Mouse (Mus musculus) hindbrain, embryonic 12.5 days (tissue): ENCODE results near the gene Eif5. TPM values are rescaled to one million over a fixed set of nuclear protein-coding genes. Genes with fewer than 3 reads are reported as not detected.
A peak's percentile ranks its signal among the peaks of the same experiment; 100 is the strongest.
"Not testable (repeated sequence)": the region's sequence is repeated elsewhere in the genome, so short reads cannot be mapped to it uniquely, and the experiment has no call there.

ENCODE experiments used
- ATAC-seq: fragments of 200-750 bp; cut with Nextera tagmentation; 2 replicates; pipeline ENCODE4 v1.8.0; 2017; ENCODE audit warnings: moderate TSS enrichment; ENCODE audit not compliant: low FRiP score
- H3K27ac ChIP-seq: fragments of 300-500 bp; sonication (generic); 2 replicates; pipeline ENCODE4 v1.5.1; 2016; ENCODE audit warnings: mild to moderate bottlenecking
- H3K27me3 ChIP-seq: fragments of 300-500 bp; sonication (generic); 2 replicates; pipeline ENCODE4 v1.6.1; 2016; ENCODE audit warnings: mild to moderate bottlenecking
- H3K36me3 ChIP-seq: fragments of 300-500 bp; sonication (generic); 2 replicates; pipeline ENCODE4 v1.6.1; 2016; ENCODE audit warnings: mild to moderate bottlenecking
- H3K4me1 ChIP-seq: fragments of 300-500 bp; sonication (generic); 2 replicates; pipeline ENCODE4 v1.6.1; 2016
- H3K4me2 ChIP-seq: fragments of 300-500 bp; sonication (generic); replicated peaks from 2 replicates; pipeline ENCODE4 v1.6.1; 2016; ENCODE audit warnings: mild to moderate bottlenecking
- H3K4me3 ChIP-seq: fragments of 300-500 bp; sonication (generic); 2 replicates; pipeline ENCODE4 v1.5.1; 2016; ENCODE audit warnings: mild to moderate bottlenecking
- H3K9ac ChIP-seq: fragments of 300-500 bp; sonication (generic); 2 replicates; pipeline ENCODE4 v1.6.1; 2016; ENCODE audit warnings: mild to moderate bottlenecking, moderate library complexity
- H3K9me3 ChIP-seq: fragments of 300-500 bp; sonication (generic); replicated peaks from 2 replicates; pipeline ENCODE4 v1.6.1; 2016; ENCODE audit warnings: mild to moderate bottlenecking
- WGBS: fragments of 180-500 bp; shearing (Covaris S2); methylation state at CpG from one replicate; pipeline ENCODE4 v1.1.7; 2016; 5-methylcytosine and 5-hydroxymethylcytosine counted together
- polyA plus RNA-seq: library from polyadenylated mRNA; unstranded; fragments of >200 nt; fragmentation: Nextera tagmentation; extraction: Ambion mirVana; gene quantifications from 2 replicates; pipeline ENCODE4 v1.2.1, GENCODE M21; 2016

The Eif5 gene
- 662 and 672 TPM in 2 replicates for polyA plus RNA-seq

DNA sequence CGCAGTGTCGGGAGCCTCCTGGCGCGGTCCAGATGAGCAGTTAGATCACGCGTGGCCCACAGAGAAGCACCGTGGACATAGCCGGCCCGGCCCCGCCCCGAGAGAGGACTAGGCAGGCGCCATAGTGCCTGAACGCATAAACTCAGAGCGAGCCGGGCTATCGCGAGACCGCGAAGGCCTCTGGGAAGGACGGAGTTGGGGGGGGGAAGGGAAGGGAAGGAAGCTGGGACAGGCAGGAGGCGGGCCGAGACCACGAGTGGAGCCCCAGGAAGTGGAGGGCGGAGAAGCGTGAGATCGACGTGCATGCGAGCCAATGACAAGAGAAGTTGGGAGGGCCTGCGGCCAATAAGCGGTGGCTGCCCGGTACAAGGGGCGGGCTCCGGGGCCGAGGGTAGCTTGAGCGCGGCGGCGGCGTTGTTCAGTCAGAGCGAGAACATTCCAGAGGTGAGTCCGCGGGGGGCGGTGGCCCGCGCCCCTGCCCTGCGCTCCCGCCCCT, at the start of gene Eif5:
Gene Eif5 (plus strand): TSS at position 221 of the 496 bp plus-strand sequence.
- Histone ChIP-seq H3K27ac (peak within 1 kb of the TSS; percentile 98), H3K27me3 (no peaks in the 10 kb centered on the region), H3K4me3 (peak within 1 kb of the TSS; percentile 97), H3K4me1 (peaks cover 28% of the 10 kb centered on the region), H3K36me3 (peaks cover 37% of the 10 kb centered on the region), H3K9me3 (no peaks in the 10 kb centered on the region), H3K9ac (peak within 1 kb of the TSS; percentile 97), H3K4me2 (peak within 1 kb of the TSS; percentile 74)
- under 1% methylated on average over 47 of the region's 47 CpGs for WGBS
- peak; percentile 100 for ATAC-seq

DNA sequence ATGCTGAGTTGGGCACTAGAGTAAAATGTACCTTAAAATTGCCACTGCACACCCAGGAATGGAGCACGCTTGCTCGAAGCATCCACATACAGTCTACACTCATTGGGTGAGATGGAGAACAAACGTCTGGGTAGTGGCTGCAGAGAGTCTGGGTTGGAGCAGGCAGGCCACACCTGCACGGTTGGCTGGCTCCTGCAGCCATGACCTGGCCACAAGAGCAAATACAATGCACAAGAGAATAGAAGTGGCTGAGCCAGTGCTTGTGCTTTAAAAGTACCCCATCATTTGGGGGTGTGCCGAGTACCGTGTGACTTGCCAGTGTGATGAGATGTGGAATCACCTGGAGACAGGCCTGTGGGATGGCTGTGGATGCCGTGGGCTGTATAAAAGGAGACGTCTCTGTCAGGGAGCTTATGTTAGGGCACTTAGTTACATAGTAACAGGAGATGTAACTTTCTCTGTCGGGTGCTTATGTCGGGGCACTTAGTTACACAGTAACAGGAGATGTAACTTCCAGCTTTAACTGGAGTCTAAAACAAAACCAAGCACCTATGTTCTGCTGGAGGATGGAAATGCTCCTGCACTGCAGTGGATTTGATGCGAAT, 48.5 kb upstream of the Eif5 start:
- WGBS: 63% methylated on average over 11 of the region's 11 CpGs
- no peak overlapping the region for H3K4me3 ChIP-seq
- peaks cover 52% of the 10 kb centered on the region for H3K27me3 ChIP-seq
- no peak for ATAC-seq
- no peaks in the 10 kb centered on the region for H3K9me3 ChIP-seq
- H3K36me3 ChIP-seq: no peaks in the 10 kb centered on the region
- H3K27ac ChIP-seq: no peak overlapping the region
- H3K9ac ChIP-seq: no peak overlapping the region
- peaks cover 16% of the 10 kb centered on the region for H3K4me1 ChIP-seq
- H3K4me2 ChIP-seq: no peak overlapping the region

DNA sequence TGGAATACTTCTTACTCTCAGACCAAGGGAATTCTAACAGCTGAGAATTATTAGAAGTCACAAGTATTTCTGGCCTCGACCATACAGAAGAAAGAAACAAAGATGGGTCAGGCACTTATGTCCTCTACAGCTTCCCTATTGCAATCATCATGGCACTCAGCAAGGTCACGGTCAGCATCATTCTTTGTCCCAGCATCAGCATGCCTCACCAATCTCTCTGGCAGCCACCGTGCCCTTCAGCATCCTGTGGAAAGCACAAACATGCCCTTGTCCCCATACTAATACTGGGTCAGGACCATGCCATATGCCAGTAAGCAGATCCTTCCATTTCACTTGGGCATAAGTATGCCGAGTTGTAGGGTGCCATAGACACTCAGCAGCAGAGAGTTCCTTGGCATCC, 42.9 kb upstream of the Eif5 start:
- no peak overlapping the region for H3K4me2 ChIP-seq
- H3K27ac ChIP-seq: no peak overlapping the region
- WGBS: 76% methylated on average over 4 of the region's 4 CpGs
- H3K4me1 ChIP-seq: 0 out of 2 replicates have a peak, but pooled peaks cover 3% of the 10 kb centered on the region
- no peaks in the 10 kb centered on the region for H3K27me3 ChIP-seq
- no peaks in the 10 kb centered on the region for H3K36me3 ChIP-seq
- H3K9ac ChIP-seq: no peak overlapping the region
- no peaks in the 10 kb centered on the region for H3K9me3 ChIP-seq
- ATAC-seq: no peak
- H3K4me3 ChIP-seq: no peak overlapping the region

DNA sequence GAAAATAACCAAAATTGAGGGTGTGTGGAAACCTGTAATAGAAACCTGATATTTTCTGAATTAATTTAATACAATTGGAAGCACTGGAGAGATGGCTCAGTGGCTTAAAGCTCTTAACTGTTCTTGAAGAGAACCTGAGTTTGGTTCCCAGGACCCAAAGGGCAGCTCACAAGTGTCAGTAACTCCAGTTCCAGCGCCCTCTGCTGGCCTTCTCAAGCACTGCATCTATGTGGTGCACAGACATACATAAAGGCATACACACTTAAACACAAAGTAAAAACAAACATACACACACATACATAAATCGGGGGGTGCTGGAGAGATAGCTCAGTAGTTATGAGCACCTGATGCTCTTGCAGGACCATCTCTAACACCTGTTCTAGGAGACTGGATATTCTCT, 40.7 kb upstream of the Eif5 start:
- Histone ChIP-seq H3K27me3 (no peaks in the 10 kb centered on the region), H3K4me3 (no peak overlapping the region), H3K9ac (no peak overlapping the region), H3K4me2 (no peak overlapping the region), H3K9me3 (no peaks in the 10 kb centered on the region), H3K36me3 (no peaks in the 10 kb centered on the region), H3K27ac (no peak overlapping the region), H3K4me1 (peaks cover 12% of the 10 kb centered on the region)
- no peak for ATAC-seq
- 53% methylated on average over 2 of the region's 2 CpGs for WGBS

DNA sequence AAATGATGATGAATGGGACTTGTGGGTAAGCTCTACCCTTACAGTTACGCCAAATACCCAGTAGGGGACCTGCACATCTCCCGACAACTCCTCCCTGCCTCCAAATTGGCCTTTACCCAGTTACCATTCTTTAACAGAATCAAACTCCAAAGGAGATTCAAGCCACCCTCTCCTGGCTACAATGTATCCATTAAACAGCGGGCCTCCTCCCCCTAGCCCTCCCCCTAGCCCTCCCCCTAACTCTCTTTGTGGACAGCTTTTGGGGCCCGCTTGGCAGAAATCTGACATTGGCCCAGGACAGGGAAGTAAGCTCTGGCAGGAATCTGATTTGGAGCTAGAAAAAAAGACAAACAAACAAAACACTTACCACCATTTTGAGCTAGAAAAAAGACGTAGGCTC, 38.2 kb upstream of the Eif5 start:
- Histone ChIP-seq H3K27ac (no peak overlapping the region), H3K4me3 (no peak overlapping the region), H3K36me3 (no peaks in the 10 kb centered on the region), H3K4me1 (peaks cover 12% of the 10 kb centered on the region), H3K27me3 (no peaks in the 10 kb centered on the region; the same call in 1 of the 2 replicates), H3K9me3 (no peaks in the 10 kb centered on the region), H3K4me2 (no peak overlapping the region), H3K9ac (no peak overlapping the region)
- no peak for ATAC-seq
- WGBS: 47% methylated on average over 5 of the region's 5 CpGs

DNA sequence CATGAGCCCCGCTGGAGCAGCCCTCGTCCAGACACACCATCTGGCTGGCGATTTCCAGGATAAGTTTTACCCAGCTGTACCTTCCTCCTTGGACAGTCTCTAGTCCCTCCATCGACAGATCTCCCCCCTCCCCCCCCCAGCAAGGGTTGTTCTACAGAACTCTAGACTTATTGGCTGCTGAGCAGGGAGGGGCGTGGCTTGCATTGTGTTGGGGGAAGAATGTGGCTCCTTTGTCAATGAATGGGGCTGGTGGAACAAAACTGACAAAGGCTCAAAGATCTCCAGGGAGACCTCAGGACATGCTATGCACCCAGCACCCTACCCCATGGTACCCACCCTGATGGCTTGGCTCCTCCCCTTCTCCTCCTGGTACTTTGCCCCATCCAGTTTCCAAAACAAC, 37.1 kb upstream of the Eif5 start:
- Histone ChIP-seq H3K9me3 (no peaks in the 10 kb centered on the region), H3K27me3 (peaks cover under 1% of the 10 kb centered on the region; the same call in 1 of the 2 replicates), H3K27ac (peak overlapping the region; percentile 31), H3K4me3 (no peak overlapping the region), H3K9ac (no peak overlapping the region), H3K36me3 (no peaks in the 10 kb centered on the region), H3K4me1 (peaks cover 12% of the 10 kb centered on the region), H3K4me2 (peak overlapping the region; percentile 32)
- WGBS: 14% methylated on average over 5 of the region's 5 CpGs
- ATAC-seq: peak; percentile 83

DNA sequence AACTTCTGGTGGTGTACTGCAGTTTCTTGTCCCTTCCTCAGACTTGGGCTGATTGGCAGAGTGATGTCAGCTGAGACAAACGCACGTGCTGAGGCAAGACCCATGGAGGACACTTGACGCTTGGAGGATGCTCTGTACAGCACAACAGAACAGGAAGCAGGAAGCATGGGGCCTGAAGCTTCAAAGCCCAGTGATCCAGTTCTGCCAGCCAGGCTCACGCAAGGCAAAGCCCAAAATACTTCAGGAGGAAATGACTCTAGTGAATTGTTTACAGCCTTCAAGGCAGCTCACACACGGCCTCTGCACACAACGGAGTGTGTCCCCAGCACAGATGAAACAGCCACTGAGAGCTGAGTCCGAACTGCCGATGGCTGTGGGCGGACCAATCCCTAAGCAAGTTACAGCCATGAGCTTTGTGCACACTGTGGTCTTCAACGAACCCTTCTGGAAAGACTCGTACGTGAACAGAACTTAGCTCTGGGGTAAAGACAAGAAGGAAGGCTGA, 34.7 kb upstream of the Eif5 start:
- no peaks in the 10 kb centered on the region for H3K9me3 ChIP-seq
- no peaks in the 10 kb centered on the region for H3K36me3 ChIP-seq
- H3K4me3 ChIP-seq: no peak overlapping the region
- 84% methylated on average over 12 of the region's 12 CpGs for WGBS
- H3K27ac ChIP-seq: no peak overlapping the region
- no peak overlapping the region for H3K4me2 ChIP-seq
- H3K4me1 ChIP-seq: peaks cover 12% of the 10 kb centered on the region
- no peak for ATAC-seq
- H3K27me3 ChIP-seq: peaks cover 4% of the 10 kb centered on the region; the same call in 1 of the 2 replicates
- H3K9ac ChIP-seq: no peak overlapping the region

DNA sequence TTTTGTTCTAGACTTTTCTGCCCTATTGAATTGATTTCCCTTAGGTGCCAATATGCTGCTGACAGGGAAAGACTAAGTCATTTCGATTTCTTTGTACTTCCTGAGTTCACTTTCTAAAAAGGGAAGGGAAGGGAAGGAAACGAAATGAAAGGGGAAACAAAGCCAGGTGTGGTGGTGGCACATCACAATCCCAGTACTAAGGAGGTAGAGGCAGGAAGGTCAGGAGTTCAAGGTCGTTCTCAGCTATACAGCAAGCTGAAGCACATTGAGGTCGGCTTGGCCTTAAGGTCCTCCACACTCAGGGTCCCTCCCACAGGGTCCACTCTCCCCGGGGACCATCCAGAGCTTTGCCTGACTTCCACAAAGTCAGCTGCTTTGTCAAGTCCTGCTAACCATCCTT, 34.2 kb upstream of the Eif5 start:
- no peak overlapping the region for H3K27ac ChIP-seq
- ATAC-seq: no peak
- no peak overlapping the region for H3K4me2 ChIP-seq
- 83% methylated on average over 5 of the region's 5 CpGs for WGBS
- peaks cover 12% of the 10 kb centered on the region for H3K4me1 ChIP-seq
- peaks cover 4% of the 10 kb centered on the region; the same call in 1 of the 2 replicates for H3K27me3 ChIP-seq
- no peaks in the 10 kb centered on the region for H3K36me3 ChIP-seq
- no peak overlapping the region for H3K4me3 ChIP-seq
- H3K9ac ChIP-seq: no peak overlapping the region
- no peaks in the 10 kb centered on the region for H3K9me3 ChIP-seq

DNA sequence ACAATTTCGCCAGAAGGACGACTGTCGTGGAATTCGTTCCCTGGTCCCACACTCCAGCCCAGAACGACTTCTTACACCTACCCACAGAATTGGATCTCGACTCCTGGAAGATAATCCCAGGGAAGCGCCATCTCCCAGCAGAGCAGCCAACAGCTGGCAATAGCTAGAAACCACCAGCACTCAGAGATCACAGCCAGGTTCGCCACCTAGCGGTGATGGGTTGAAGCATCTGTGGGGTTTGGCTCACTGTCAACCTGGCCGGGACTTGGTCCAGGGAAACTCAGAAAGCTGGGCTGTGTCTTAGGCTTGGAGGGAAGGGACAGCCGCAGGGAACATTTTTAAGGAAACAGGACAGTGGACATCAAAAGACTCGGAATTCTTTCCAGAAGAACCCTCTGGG, 32.9 kb upstream of the Eif5 start:
- Histone ChIP-seq H3K36me3 (no peaks in the 10 kb centered on the region), H3K4me3 (0 out of 2 replicates have a peak overlapping the region, but pooled peaks have one; percentile 13), H3K9ac (no peak overlapping the region), H3K27me3 (peaks cover 4% of the 10 kb centered on the region; the same call in 1 of the 2 replicates), H3K4me1 (peaks cover 9% of the 10 kb centered on the region), H3K4me2 (peak overlapping the region; percentile 43), H3K9me3 (no peaks in the 10 kb centered on the region), H3K27ac (no peak overlapping the region)
- WGBS: 4% methylated on average over 12 of the region's 12 CpGs
- ATAC-seq: peak; percentile 67

DNA sequence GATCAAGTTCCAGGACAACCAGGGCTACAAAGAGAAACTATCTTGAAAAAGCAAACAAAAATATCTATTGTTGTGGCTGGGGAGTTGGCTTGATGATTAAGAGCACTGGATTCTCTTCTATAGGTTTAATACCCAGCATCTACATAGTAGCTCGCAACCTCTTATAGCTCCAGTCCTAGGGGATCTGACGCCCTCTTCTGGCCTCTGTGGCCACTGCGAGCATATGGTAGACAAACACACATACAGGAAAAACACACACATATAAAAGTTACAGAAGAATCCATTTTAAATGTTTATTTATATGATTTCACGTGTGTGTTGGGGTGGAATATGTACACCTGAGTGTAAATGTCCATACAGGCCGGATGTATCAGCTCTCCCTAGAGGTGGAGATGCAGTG, 30.8 kb upstream of the Eif5 start:
- H3K27ac ChIP-seq: no peak overlapping the region
- H3K4me2 ChIP-seq: no peak overlapping the region
- H3K9ac ChIP-seq: no peak overlapping the region
- H3K27me3 ChIP-seq: peaks cover 4% of the 10 kb centered on the region; the same call in 1 of the 2 replicates
- 66% methylated on average over 5 of the region's 5 CpGs for WGBS
- H3K36me3 ChIP-seq: no peaks in the 10 kb centered on the region
- H3K4me3 ChIP-seq: no peak overlapping the region
- ATAC-seq: no peak
- no peaks in the 10 kb centered on the region for H3K9me3 ChIP-seq
- H3K4me1 ChIP-seq: no peaks in the 10 kb centered on the region

DNA sequence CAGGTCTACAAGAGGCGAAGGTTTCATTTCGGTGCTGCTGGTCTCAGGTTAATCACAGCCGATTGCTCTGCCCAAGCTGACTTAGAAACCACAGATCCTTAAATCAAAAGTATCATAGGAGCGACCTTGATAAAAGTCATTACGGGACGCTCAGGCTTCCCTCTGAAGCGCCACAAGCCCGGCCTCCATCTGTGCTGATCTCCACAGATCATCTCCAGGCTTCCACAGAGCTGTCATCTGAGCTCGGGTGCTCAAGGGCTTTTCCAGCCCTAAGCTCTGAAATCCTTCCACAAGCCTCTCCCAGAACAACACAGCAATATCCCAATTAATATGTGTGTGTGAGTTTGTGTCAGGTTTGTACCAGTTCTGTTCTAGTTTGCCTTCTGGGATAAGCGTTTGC, 29.9 kb upstream of the Eif5 start:
- Histone ChIP-seq H3K27me3 (peaks cover 4% of the 10 kb centered on the region; the same call in 1 of the 2 replicates), H3K36me3 (no peaks in the 10 kb centered on the region), H3K4me3 (no peak overlapping the region), H3K9ac (no peak overlapping the region), H3K4me1 (no peaks in the 10 kb centered on the region), H3K4me2 (no peak overlapping the region), H3K9me3 (no peaks in the 10 kb centered on the region), H3K27ac (no peak overlapping the region)
- WGBS: 92% methylated on average over 10 of the region's 10 CpGs
- ATAC-seq: no peak

DNA sequence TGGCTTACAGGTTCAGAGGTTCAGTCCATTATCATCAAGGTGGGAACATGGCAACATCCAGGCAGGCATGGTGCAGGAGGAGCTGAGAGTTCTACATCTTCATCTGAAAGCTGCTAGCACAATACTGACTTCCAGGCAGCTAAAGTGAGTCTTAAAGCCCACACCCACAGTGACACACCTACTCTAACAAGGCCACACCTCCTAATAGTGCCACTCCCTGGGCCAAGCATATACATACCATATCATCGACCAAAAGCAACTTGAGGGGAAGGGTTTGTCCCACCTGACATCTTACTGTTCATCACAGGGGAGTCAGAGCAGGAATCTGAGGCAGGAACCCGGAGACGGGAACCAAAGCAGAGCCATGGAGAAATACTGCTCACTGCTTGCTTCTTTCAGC, 29.4 kb upstream of the Eif5 start:
- H3K4me2 ChIP-seq, H3K27me3 ChIP-seq, H3K9me3 ChIP-seq, H3K27ac ChIP-seq, H3K4me1 ChIP-seq, ATAC-seq, H3K36me3 ChIP-seq, H3K4me3 ChIP-seq, H3K9ac ChIP-seq: not testable (repeated sequence)
- 79% methylated on average over 3 of the region's 3 CpGs for WGBS

DNA sequence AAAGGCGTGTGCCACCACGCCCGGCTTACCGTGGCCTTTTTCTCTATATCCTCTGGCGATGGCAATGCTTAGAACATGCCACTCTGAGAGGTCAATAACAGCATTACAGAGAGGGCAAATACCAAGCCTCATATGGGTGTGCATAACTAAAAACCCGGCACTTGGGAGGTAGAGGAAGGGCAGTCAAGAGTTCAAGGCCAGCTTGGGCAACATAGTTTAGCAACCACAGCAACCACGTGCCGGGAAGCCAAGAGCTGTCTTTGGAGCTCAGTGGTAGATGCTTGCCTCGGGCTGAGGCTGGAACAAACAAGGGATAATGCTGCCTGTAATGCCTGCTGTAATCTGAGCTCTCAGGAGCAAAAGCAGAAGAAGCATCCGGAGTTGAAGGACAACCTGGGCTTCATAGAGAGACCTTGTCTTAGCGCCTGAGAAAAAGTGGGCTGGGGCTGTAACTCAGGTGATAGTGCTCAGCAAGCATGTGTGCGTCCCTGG, 25.2 kb upstream of the Eif5 start:
- Histone ChIP-seq H3K36me3 (no peaks in the 10 kb centered on the region), H3K4me1 (0 out of 2 replicates have a peak, but pooled peaks cover 2% of the 10 kb centered on the region), H3K4me3 (no peak overlapping the region), H3K27ac (no peak overlapping the region), H3K9me3 (no peaks in the 10 kb centered on the region), H3K9ac (no peak overlapping the region), H3K4me2 (no peak overlapping the region), H3K27me3 (no peaks in the 10 kb centered on the region)
- no peak for ATAC-seq
- 92% methylated on average over 12 of the region's 12 CpGs for WGBS
